Mouse (Mus musculus) kidney, adult 11 months (tissue): ENCODE results near the gene Dph6.

ENCODE experiments used
- DNase-seq: peaks from one replicate; pipeline ENCODE4 v3.0.0; 2022

The Dph6 gene

GRCm38 (mm10) chr2:114536032-114536431 lies 118.7 kb downstream of the Dph6 start:
- DNase-seq = no peak

- DNase-seq = no peak
These were observed 123.6 kb downstream of the Dph6 start for GRCm38 (mm10) chr2:114531010-114531756.

GRCm38 (mm10) chr2:114520414-114520813 lies 134.3 kb downstream of the Dph6 start:
- DNase-seq = no peak

DNA sequence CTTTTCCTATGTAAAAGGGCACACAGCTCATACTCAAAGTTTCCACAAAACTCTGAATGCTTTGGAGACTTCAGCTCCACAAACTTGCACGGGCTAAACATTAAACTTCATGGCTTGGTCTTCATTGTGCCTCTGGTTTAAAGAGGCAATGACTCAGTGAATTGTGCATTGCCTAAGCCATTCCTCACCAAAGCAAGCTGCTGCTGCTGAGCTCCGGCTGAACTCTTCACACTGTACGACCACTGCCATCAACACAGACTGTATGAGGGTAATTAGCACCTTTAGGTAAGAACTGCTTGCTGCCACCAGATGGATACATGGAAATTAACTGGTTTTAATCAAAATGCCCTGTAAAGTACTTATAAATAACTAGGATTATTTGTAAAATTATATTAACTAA lies 134.9 kb downstream of the Dph6 start:
- no peak for DNase-seq

DNA sequence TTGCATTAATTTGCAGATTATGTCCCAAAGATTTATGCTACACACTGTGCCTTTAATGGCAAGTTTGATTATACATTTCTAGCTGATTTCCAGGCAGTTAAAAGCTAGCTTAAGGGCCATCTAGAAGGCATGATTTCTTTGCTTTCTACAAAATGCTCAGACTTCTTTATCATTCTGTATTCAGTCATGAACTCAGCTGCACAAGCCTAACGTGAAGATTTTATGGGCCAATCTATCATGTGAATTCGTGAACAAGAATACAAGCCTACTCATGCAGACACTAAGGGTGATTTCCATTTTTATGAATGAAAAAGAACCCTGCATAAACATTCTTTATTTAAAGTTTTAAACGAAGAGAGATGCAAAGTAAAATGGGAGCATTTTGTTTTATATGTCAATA lies 162.4 kb downstream of the Dph6 start:
- DNase-seq = no peak

- DNase-seq = no peak
These were observed 162.9 kb downstream of the Dph6 start for GRCm38 (mm10) chr2:114491907-114492306.

- DNase-seq = no peak
These were observed 167.8 kb downstream of the Dph6 start for GRCm38 (mm10) chr2:114486980-114487379.
